In genomic region chr11:98774582-98775347, GRCm38 (mm10) we compare ENCODE assay signal across 8 mouse cellular contexts. TPM values are rescaled to one million over a fixed set of nuclear protein-coding genes. Genes with fewer than 3 reads are reported as not detected.
A peak's percentile ranks its signal among the peaks of the same experiment; 100 is the strongest.
DNase-seq lines count a peak whose midpoint lies in the region; ATAC-seq lines count a peak whose summit lies in the region.

Gene Nr1d1, minus strand, starts transcription at chr11:98775333.

- peak within 1 kb of the TSS; percentile 64 for H3K4me2 ChIP-seq in embryonic facial prominence, embryonic 11.5 days (ENCODE audit: low read depth, low read length)
- H3K4me2 ChIP-seq in heart, embryonic 14.5 days (ENCODE audit: low read length): peak within 1 kb of the TSS; percentile 91
- H3K4me2 ChIP-seq in neural tube, embryonic 15.5 days: peak within 1 kb of the TSS; percentile 96

- WGBS in embryonic facial prominence, embryonic 11.5 days: under 1% methylated on average over 22 of the region's 22 CpGs
- WGBS in heart, embryonic 14.5 days: 2% methylated on average over 22 of the region's 22 CpGs
- WGBS in neural tube, embryonic 15.5 days: under 1% methylated on average over 22 of the region's 22 CpGs

- no peak for ATAC-seq in embryonic facial prominence, embryonic 11.5 days (replicated peaks; ENCODE audit: insufficient number of reproducible peaks, low FRiP score, low TSS enrichment, low read depth)
- no peak for ATAC-seq in heart, embryonic 14.5 days (ENCODE audit: insufficient number of reproducible peaks, insufficient read depth, low FRiP score, low read depth)
- peak; percentile 27; the same call in 1 of the 2 replicates for ATAC-seq in neural tube, embryonic 15.5 days (ENCODE audit: low FRiP score)

- H3K4me1 ChIP-seq in embryonic facial prominence, embryonic 11.5 days (ENCODE audit: control insufficient read depth, insufficient read depth, low read length): peaks cover 10% of the 10 kb centered on the region
- H3K4me1 ChIP-seq in heart, embryonic 14.5 days (ENCODE audit: control insufficient read depth in 2 of 2, insufficient read depth in 2 of 2, low read length in 2 of 2): peaks cover 49 to 72% of the 10 kb centered on the region in 2 experiments
- peaks cover 57% of the 10 kb centered on the region for H3K4me1 ChIP-seq in neural tube, embryonic 15.5 days

- peak; percentile 26 for DNase-seq in right cerebral cortex, adult 18-20 months
- DNase-seq in right cerebral cortex, postnatal 4 days: no peak
- no peak for DNase-seq in embryonic facial prominence, embryonic 11.5 days (ENCODE audit: low spot score)
- DNase-seq in left cerebral cortex, postnatal 25 days (ENCODE audit: low spot score in 2 of 2): no peak
- DNase-seq in cerebellum, adult 11-12 months: no peak
- DNase-seq in c-Kit-positive CD71-positive TER-119-positive erythroid progenitor cells, embryonic 14.5 days (ENCODE audit: low spot score): no peak

- H3K9ac ChIP-seq in embryonic facial prominence, embryonic 11.5 days (replicated peaks; ENCODE audit: low read length): peak within 1 kb of the TSS; percentile 41
- H3K9ac ChIP-seq in heart, embryonic 14.5 days (ENCODE audit: low read length): peak within 1 kb of the TSS; percentile 81
- peak within 1 kb of the TSS; percentile 61 for H3K9ac ChIP-seq in neural tube, embryonic 15.5 days (replicated peaks)

- intact Hi-C loops in left cerebral cortex, postnatal 25 days (cut with DNase I): loop anchor here (1.0 kb wide), 1 partner anchor 9 kb away; no protein-coding TSS in a partner anchor

- peak within 1 kb of the TSS; percentile 84 for H3K27ac ChIP-seq in embryonic facial prominence, embryonic 11.5 days (replicated peaks; ENCODE audit: low read depth, low read length)
- peak within 1 kb of the TSS; percentile 97 to 98 for H3K27ac ChIP-seq in heart, embryonic 14.5 days (replicated peaks in 1 of 2; ENCODE audit: control insufficient read depth in 1 of 2, insufficient read depth in 1 of 2, low read depth in 2 of 2, low read length in 2 of 2)
- H3K27ac ChIP-seq in neural tube, embryonic 15.5 days (replicated peaks): peak within 1 kb of the TSS; percentile 78

- peak within 1 kb of the TSS; percentile 32 for H3K4me3 ChIP-seq in embryonic facial prominence, embryonic 11.5 days (ENCODE audit: low read depth, low read length)
- H3K4me3 ChIP-seq in heart, embryonic 14.5 days (ENCODE audit: control insufficient read depth in 1 of 2, insufficient read depth in 1 of 2, low read depth in 1 of 2, low read length in 2 of 2): peak within 1 kb of the TSS; percentile 57 to 60
- peak within 1 kb of the TSS; percentile 47 for H3K4me3 ChIP-seq in neural tube, embryonic 15.5 days (replicated peaks)

- no peaks in the 10 kb centered on the region for H3K27me3 ChIP-seq in embryonic facial prominence, embryonic 11.5 days (ENCODE audit: control insufficient read depth, insufficient read depth, low read length)
- no peaks in the 10 kb centered on the region for H3K27me3 ChIP-seq in heart, embryonic 14.5 days (ENCODE audit: control insufficient read depth, insufficient read depth, low read length)
- H3K27me3 ChIP-seq in neural tube, embryonic 15.5 days (replicated peaks): no peaks in the 10 kb centered on the region

- no peaks in the 10 kb centered on the region for H3K36me3 ChIP-seq in embryonic facial prominence, embryonic 11.5 days (replicated peaks; ENCODE audit: control insufficient read depth, insufficient read depth, low read depth, low read length)
- H3K36me3 ChIP-seq in heart, embryonic 14.5 days (ENCODE audit: control insufficient read depth, insufficient read depth, low read length): peaks cover 24% of the 10 kb centered on the region
- peaks cover 14% of the 10 kb centered on the region for H3K36me3 ChIP-seq in neural tube, embryonic 15.5 days

- no peaks in the 10 kb centered on the region for H3K9me3 ChIP-seq in embryonic facial prominence, embryonic 11.5 days (replicated peaks; ENCODE audit: control insufficient read depth, low read length)
- no peaks in the 10 kb centered on the region for H3K9me3 ChIP-seq in heart, embryonic 14.5 days (ENCODE audit: control insufficient read depth, low read length)
- H3K9me3 ChIP-seq in neural tube, embryonic 15.5 days (replicated peaks): no peaks in the 10 kb centered on the region

RNA-seq across cellular contexts. Expression of gene Nr1d1, which starts in this region (rescaled TPM):
- 0.69 and 1.2 TPM in 2 replicates for polyA plus RNA-seq in embryonic facial prominence, embryonic 11.5 days (2014; fragmentation: Nextera tagmentation; extraction: Ambion mirVana)
- 6.0 and 6.4 TPM in 2 replicates for polyA plus RNA-seq in heart, embryonic 14.5 days (2014; fragmentation: Nextera tagmentation; extraction: Ambion mirVana)
- total RNA-seq in left cerebral cortex, postnatal 25 days (2021): 100 to 1,000 TPM in 1 of 2 experiments, 10 to 100 TPM in 1; 92.5 to 121 TPM
- 3.8 and 4.0 TPM in 2 replicates for polyA plus RNA-seq in neural tube, embryonic 15.5 days (2015; fragmentation: Nextera tagmentation; extraction: Ambion mirVana)
